Mouse (Mus musculus) heart, postnatal 0 days (tissue): ENCODE measurements around the gene Tmem72. TPM values are rescaled to one million over a fixed set of nuclear protein-coding genes. Genes with fewer than 3 reads are reported as not detected.

Experiments
- ATAC-seq: fragments of 200-750 bp; cut with Nextera tagmentation; 2 replicates; pipeline ENCODE4 v1.8.0; 2017; ENCODE audit warnings: low read depth, moderate number of reproducible peaks, moderate library complexity; ENCODE audit not compliant: insufficient read depth
- DNase-seq: peaks from one replicate; pipeline ENCODE4 v3.0.0-alpha.2; 2016; ENCODE audit warnings: low spot score
- H3K27ac ChIP-seq: fragments of 300-500 bp; sonication (generic); 2 replicates; pipeline ENCODE4 v1.5.1; 2014; ENCODE audit warnings: low read depth, mild to moderate bottlenecking
- H3K27me3 ChIP-seq: fragments of 300-500 bp; sonication (generic); 2 replicates; pipeline ENCODE4 v1.6.1; 2014; ENCODE audit warnings: low read length, mixed read lengths; ENCODE audit not compliant: control insufficient read depth, insufficient read depth
- H3K36me3 ChIP-seq: fragments of 300-500 bp; sonication (generic); replicated peaks from 2 replicates; pipeline ENCODE4 v1.6.1; 2014; ENCODE audit warnings: low read length, mixed read lengths; ENCODE audit not compliant: control insufficient read depth, insufficient read depth
- H3K4me1 ChIP-seq: fragments of 300-500 bp; sonication (generic); 2 replicates; pipeline ENCODE4 v1.6.1; 2014; ENCODE audit warnings: antibody characterized with exemption; ENCODE audit not compliant: control insufficient read depth, insufficient read depth
- H3K4me2 ChIP-seq: fragments of 300-500 bp; sonication (generic); 2 replicates; pipeline ENCODE4 v1.6.1; 2014; ENCODE audit warnings: low read depth, mild to moderate bottlenecking, low read length, moderate library complexity
- H3K4me3 ChIP-seq: fragments of 300-500 bp; sonication (generic); 2 replicates; pipeline ENCODE4 v1.5.1; 2014; ENCODE audit warnings: low read depth, low read length
- H3K9ac ChIP-seq: fragments of 300-500 bp; sonication (generic); replicated peaks from 2 replicates; pipeline ENCODE4 v1.6.1; 2014; ENCODE audit warnings: low read depth, low read length, mixed read lengths
- H3K9me3 ChIP-seq: fragments of 300-500 bp; sonication (generic); replicated peaks from 2 replicates; pipeline ENCODE4 v1.6.1; 2016; ENCODE audit warnings: low read length; ENCODE audit not compliant: control insufficient read depth
- CTCF ChIP-seq: IDR thresholded peaks from 2 replicates; pipeline ENCODE4 v1.5.1; 2016; ENCODE audit warnings: antibody characterized with exemption, control low read depth, low read depth
- EP300 ChIP-seq: IDR thresholded peaks from 2 replicates; pipeline ENCODE4 v1.6.1; 2016; ENCODE audit warnings: antibody characterized with exemption, low read depth
- WGBS: fragments of 180-500 bp; shearing (Covaris S2); extraction: QIAGEN DNeasy Blood & Tissue Kit; methylation state at CpG from one replicate; pipeline ENCODE4 v1.1.7; 2014; 5-methylcytosine and 5-hydroxymethylcytosine counted together
- polyA plus RNA-seq: library from polyadenylated mRNA; unstranded; fragments of >200 nt; fragmentation: Nextera tagmentation; extraction: Ambion mirVana; gene quantifications from 2 replicates; pipeline ENCODE4 v1.2.1, GENCODE M21; 2015
- total RNA-seq: library from RNA; depleted of rRNA; stranded (reverse); fragments of >200 nt; gene quantifications from 2 replicates; pipeline ENCODE4 v1.2.3, GENCODE M21; 2014; ENCODE audit warnings: low replicate concordance

Tmem72 gene
- total and polyA plus RNA-seq, 2 experiments from 2014 or later = 0.05 to 0.15 TPM

DNA sequence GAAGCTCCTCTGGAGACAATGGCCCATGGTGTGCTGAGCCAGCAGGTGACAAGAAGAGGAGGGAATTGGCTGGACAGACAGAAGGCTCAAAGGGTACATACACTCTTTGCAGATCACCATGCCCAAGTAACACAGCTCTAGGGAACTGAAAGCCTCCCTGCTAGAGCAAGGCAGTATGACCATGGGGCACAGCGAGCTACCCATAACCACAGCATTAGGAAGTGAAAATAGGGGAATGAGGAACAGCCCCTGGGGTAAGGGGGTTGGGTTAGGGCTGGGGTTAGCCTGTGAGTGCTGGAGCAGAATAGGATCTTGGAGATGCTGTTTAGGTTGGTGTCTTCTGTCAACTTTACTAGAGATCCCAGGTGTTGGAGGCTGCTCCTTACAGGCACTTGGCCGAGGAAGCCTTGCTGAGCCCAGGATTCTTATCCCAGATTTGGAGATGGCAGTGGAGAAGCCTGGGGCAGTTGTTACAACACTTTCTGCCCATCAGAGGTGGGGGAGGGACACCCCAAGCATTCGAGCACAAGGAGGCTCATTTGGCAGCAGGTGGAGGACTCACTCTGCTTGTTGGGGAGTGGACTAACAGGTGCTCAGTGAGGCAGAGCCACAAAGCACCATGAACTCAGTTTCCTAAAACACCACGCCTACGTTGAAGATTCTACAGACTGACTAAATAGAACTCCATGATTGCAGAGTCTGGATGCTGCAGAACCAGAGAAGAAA, 37.0 kb downstream of the Tmem72 start:
- Histone ChIP-seq H3K4me3 (no peak overlapping the region), H3K4me1 (peaks cover 4% of the 10 kb centered on the region; the same call in 1 of the 2 replicates), H3K4me2 (no peak overlapping the region), H3K27ac (no peak overlapping the region), H3K36me3 (no peaks in the 10 kb centered on the region), H3K9ac (no peak overlapping the region), H3K27me3 (no peaks in the 10 kb centered on the region), H3K9me3 (no peaks in the 10 kb centered on the region)
- ATAC-seq (no peak), DNase-seq (no peak)
- 43% methylated on average over 5 of the region's 5 CpGs for WGBS
- no peak for TF ChIP-seq CTCF
- no peak for TF ChIP-seq EP300

DNA sequence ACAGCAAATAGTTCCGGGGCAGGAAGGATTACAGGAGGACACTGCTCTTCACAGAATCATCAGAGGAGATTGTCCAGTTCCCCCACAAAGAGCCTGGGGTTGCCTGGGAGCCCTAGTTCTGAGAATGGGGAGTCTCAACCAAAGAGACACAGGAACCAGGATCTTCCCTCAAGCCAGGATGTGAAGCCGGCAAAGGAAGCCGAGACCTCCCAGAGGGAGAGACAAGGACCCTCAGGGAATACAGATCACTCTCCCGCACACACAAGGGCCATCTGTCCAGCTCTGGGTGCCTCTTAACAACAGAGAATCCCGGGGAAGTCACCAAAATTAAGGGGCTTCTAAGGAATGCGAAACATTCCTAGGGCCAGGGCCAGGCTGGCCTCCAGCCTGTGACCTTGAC, 39.4 kb downstream of the Tmem72 start:
- DNase-seq (no peak), ATAC-seq (no peak)
- Histone ChIP-seq H3K36me3 (no peaks in the 10 kb centered on the region), H3K4me1 (peaks cover 15% of the 10 kb centered on the region; the same call in 1 of the 2 replicates), H3K4me2 (no peak overlapping the region), H3K9ac (no peak overlapping the region), H3K27me3 (no peaks in the 10 kb centered on the region), H3K4me3 (no peak overlapping the region), H3K27ac (no peak overlapping the region), H3K9me3 (no peaks in the 10 kb centered on the region)
- 71% methylated on average over 6 of the region's 6 CpGs for WGBS
- TF ChIP-seq CTCF (no peak), EP300 (no peak)

DNA sequence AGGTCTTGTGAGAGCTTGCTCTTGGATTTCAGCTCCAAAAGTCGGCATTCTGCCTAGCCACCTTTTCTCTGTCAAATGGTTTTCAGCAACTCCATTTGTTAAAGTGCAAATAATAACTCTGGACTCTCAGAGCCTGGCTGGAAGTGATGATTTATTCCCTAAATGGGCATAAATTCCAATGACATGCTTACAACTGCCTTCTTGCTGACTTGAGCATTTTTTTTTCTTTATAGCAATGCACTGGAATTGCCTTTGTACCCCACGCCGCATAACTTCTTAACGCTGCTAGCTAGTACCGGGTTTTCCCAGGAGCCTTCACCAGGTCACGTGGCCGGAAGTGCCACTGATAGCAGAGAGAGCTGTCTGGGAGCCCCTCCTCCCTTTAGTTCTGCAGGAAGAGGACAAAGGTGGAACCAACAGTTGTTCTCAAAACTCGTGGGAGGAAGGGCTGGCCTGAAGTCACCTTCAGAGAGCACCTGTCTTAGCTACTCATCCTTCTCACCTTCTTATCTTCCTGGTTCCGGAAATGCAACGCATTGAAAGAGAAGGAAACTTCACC, 40.3 kb downstream of the Tmem72 start:
- no peak overlapping the region for H3K4me3 ChIP-seq
- H3K4me2 ChIP-seq = no peak overlapping the region
- ATAC-seq (no peak), DNase-seq (no peak)
- no peaks in the 10 kb centered on the region for H3K27me3 ChIP-seq
- peaks cover 20% of the 10 kb centered on the region; the same call in 1 of the 2 replicates for H3K4me1 ChIP-seq
- no peaks in the 10 kb centered on the region for H3K9me3 ChIP-seq
- 29% methylated on average over 10 of the region's 10 CpGs for WGBS
- H3K27ac ChIP-seq = no peak overlapping the region
- no peak overlapping the region for H3K9ac ChIP-seq
- no peak for TF ChIP-seq CTCF
- no peak for TF ChIP-seq EP300
- H3K36me3 ChIP-seq = no peaks in the 10 kb centered on the region

DNA sequence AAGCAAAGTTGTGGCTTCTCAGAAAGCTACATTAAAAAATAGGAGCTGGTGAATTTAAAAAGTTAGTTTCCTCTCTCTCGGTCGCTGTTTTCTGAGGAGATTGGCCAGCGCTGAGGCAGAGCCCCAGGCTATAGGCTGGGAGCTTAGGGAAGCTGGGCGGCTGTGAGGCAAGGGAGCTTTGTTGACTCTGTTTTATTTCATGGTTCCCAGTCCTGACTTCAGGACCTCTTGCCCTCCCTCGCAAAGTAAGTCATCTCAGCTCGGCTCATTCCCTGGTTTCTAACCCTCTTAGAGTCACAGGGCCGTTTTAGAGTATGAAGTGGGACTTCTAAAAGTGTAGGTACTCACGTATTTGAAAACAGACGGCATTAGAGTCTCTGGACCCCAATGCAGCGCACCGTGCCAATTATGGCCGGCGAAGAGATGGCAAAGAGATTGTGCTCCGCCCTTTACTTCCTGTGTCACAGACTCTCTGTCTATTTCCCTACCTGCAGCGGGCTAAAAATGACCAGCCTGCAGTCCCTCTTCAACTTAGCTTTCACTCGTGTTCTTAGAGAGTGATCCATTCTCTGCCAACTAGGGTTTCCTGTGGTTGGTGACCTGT, 42.3 kb downstream of the Tmem72 start:
- Histone ChIP-seq H3K4me1 (peaks cover 32% of the 10 kb centered on the region; the same call in 1 of the 2 replicates), H3K27me3 (no peaks in the 10 kb centered on the region), H3K27ac (peak overlapping the region; percentile 49), H3K9me3 (no peaks in the 10 kb centered on the region), H3K4me2 (peak overlapping the region; percentile 94), H3K36me3 (no peaks in the 10 kb centered on the region), H3K9ac (peak overlapping the region; percentile 57), H3K4me3 (peak overlapping the region; percentile 62)
- ATAC-seq = no peak
- WGBS = 24% methylated on average over 16 of the region's 16 CpGs
- no peak for DNase-seq
- TF ChIP-seq EP300 (no peak), CTCF (no peak)

- DNase-seq = peak; percentile 62
- peaks cover 32% of the 10 kb centered on the region; the same call in 1 of the 2 replicates for H3K4me1 ChIP-seq
- H3K9ac ChIP-seq = peak within 1 kb of the TSS; percentile 57
- H3K9me3 ChIP-seq = no peaks in the 10 kb centered on the region
- peak; percentile 82 for ATAC-seq
- TF ChIP-seq CTCF (no peak), EP300 (no peak)
- WGBS = under 1% methylated on average over 39 of the region's 44 CpGs
- H3K36me3 ChIP-seq = no peaks in the 10 kb centered on the region
- peak within 1 kb of the TSS; percentile 62 for H3K4me3 ChIP-seq
- H3K27ac ChIP-seq = peak within 1 kb of the TSS; percentile 49
- H3K4me2 ChIP-seq = peak within 1 kb of the TSS; percentile 94
- H3K27me3 ChIP-seq = no peaks in the 10 kb centered on the region
Observed at GRCm38 (mm10) chr6:116673471-116674282, 43.0 kb downstream of the Tmem72 start, which contains the start of gene Rassf4. Gene Rassf4 (minus strand): TSS chr6:116673952.
